Mouse (Mus musculus) forebrain, postnatal 0 days (tissue): ENCODE results near the gene Ap1s2. TPM values are rescaled to one million over a fixed set of nuclear protein-coding genes. Genes with fewer than 3 reads are reported as not detected.

Source experiments
- ATAC-seq: fragments of 200-750 bp; cut with Nextera tagmentation; 2 replicates; pipeline ENCODE4 v1.8.0; 2017; ENCODE audit warnings: mild to moderate bottlenecking, moderate library complexity
- DNase-seq: peaks from one replicate; pipeline ENCODE4 v3.0.0-alpha.2; 2015
- H3K27ac ChIP-seq: fragments of 300-500 bp; sonication (generic); 2 replicates; pipeline ENCODE4 v1.5.1; 2014; ENCODE audit warnings: low read depth, mild to moderate bottlenecking, antibody characterized with exemption, low read length, moderate library complexity, mixed read lengths
- H3K27me3 ChIP-seq: fragments of 300-500 bp; sonication (generic); 2 replicates; pipeline ENCODE4 v1.6.1; 2014; ENCODE audit warnings: mild to moderate bottlenecking, low read length, mixed read lengths; ENCODE audit not compliant: insufficient read depth
- H3K36me3 ChIP-seq: fragments of 300-500 bp; sonication (generic); 2 replicates; pipeline ENCODE4 v1.6.1; 2014; ENCODE audit warnings: mild to moderate bottlenecking, moderate library complexity; ENCODE audit not compliant: insufficient read depth
- H3K4me1 ChIP-seq: fragments of 300-500 bp; sonication (generic); 2 replicates; pipeline ENCODE4 v1.6.1; 2014; ENCODE audit warnings: antibody characterized with exemption; ENCODE audit not compliant: insufficient read depth
- H3K4me2 ChIP-seq: fragments of 300-500 bp; sonication (generic); 2 replicates; pipeline ENCODE4 v1.6.1; 2014; ENCODE audit warnings: low read depth, mild to moderate bottlenecking, moderate library complexity
- H3K4me3 ChIP-seq: fragments of 300-500 bp; sonication (generic); 2 replicates; pipeline ENCODE4 v1.5.1; 2014; ENCODE audit warnings: low read depth, low read length, mixed read lengths
- H3K9ac ChIP-seq: fragments of 300-500 bp; sonication (generic); 2 replicates; pipeline ENCODE4 v1.6.1; 2014; ENCODE audit warnings: mild to moderate bottlenecking
- H3K9me3 ChIP-seq: fragments of 300-500 bp; sonication (generic); 2 replicates; pipeline ENCODE4 v1.6.1; 2016; ENCODE audit warnings: low read length
- CTCF ChIP-seq: sonication (generic); IDR thresholded peaks from 2 replicates; pipeline ENCODE4 v1.5.1; 2016; ENCODE audit warnings: antibody characterized with exemption, control low read depth, low read depth
- WGBS: fragments of 180-500 bp; shearing (Covaris S2); extraction: QIAGEN DNeasy Blood & Tissue Kit; methylation state at CpG from one replicate; pipeline ENCODE4 v1.1.7; 2014; 5-methylcytosine and 5-hydroxymethylcytosine counted together
- polyA plus RNA-seq: library from polyadenylated mRNA; unstranded; fragments of >200 nt; fragmentation: Nextera tagmentation; extraction: Ambion mirVana; gene quantifications from 2 replicates; pipeline ENCODE4 v1.2.1, GENCODE M21; 2015
- total RNA-seq: library from RNA; depleted of rRNA; stranded (reverse); fragments of >200 nt; gene quantifications from 2 replicates; pipeline ENCODE4 v1.2.3, GENCODE M21; 2014

Ap1s2 gene
- total and polyA plus RNA-seq, 2 experiments from 2014 or later = 123 to 135 TPM

DNA sequence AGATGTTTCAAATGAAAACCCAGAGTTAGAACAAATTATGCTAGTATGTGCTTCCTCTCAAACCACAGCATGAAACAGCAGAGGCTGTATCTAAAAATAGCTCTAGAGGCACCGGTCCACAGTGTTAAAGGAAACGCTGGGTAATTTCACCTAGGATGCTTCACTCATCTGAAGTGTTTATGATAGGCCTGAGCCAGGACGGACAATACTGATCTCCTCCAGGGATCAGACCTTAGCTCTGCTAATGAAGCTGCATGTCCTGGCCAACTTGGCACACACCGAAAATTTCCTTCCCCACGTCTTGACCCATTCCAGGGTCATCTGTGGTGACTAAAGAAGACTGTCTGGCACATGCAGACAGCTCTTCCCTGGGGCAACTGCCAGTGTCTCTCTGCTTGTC, 29.4 kb upstream of the Ap1s2 start:
- no peak for DNase-seq
- Histone ChIP-seq H3K36me3 (no peaks in the 10 kb centered on the region), H3K9ac (no peak overlapping the region), H3K27me3 (no peaks in the 10 kb centered on the region), H3K4me1 (no peaks in the 10 kb centered on the region), H3K4me3 (no peak overlapping the region), H3K9me3 (no peaks in the 10 kb centered on the region), H3K27ac (no peak overlapping the region), H3K4me2 (no peak overlapping the region)
- 58% methylated on average over 5 of the region's 5 CpGs for WGBS
- ATAC-seq = no peak
- TF ChIP-seq CTCF = no peak

- no peaks in the 10 kb centered on the region for H3K36me3 ChIP-seq
- H3K4me1 ChIP-seq = no peaks in the 10 kb centered on the region
- no peak overlapping the region for H3K9ac ChIP-seq
- H3K4me2 ChIP-seq = no peak overlapping the region
- no peaks in the 10 kb centered on the region for H3K9me3 ChIP-seq
- H3K4me3 ChIP-seq = no peak overlapping the region
- 52% methylated on average over 4 of the region's 4 CpGs for WGBS
- ATAC-seq (peak; percentile 58), DNase-seq (no peak)
- H3K27me3 ChIP-seq = no peaks in the 10 kb centered on the region
- no peak overlapping the region for H3K27ac ChIP-seq
- no peak for TF ChIP-seq CTCF
Observed at GRCm38 (mm10) chrX:163885539-163885981, 23.3 kb upstream of the Ap1s2 start.

GRCm38 (mm10) chrX:163897354-163897753, 11.5 kb upstream of the Ap1s2 start:
- Histone ChIP-seq H3K4me1 (no peaks in the 10 kb centered on the region), H3K4me3 (no peak overlapping the region), H3K27ac (no peak overlapping the region), H3K4me2 (no peak overlapping the region), H3K36me3 (no peaks in the 10 kb centered on the region), H3K27me3 (no peaks in the 10 kb centered on the region), H3K9me3 (no peaks in the 10 kb centered on the region), H3K9ac (no peak overlapping the region)
- DNase-seq (no peak), ATAC-seq (no peak)
- 73% methylated on average over 1 of the region's 1 CpGs for WGBS
- no peak for TF ChIP-seq CTCF

GRCm38 (mm10) chrX:163899431-163900020, 9.3 kb upstream of the Ap1s2 start:
- Histone ChIP-seq H3K9me3 (no peaks in the 10 kb centered on the region), H3K4me3 (no peak overlapping the region), H3K9ac (no peak overlapping the region), H3K36me3 (no peaks in the 10 kb centered on the region), H3K4me2 (no peak overlapping the region), H3K27ac (no peak overlapping the region), H3K27me3 (no peaks in the 10 kb centered on the region), H3K4me1 (no peaks in the 10 kb centered on the region)
- ATAC-seq (no peak), DNase-seq (no peak)
- WGBS = 69% methylated on average over 5 of the region's 5 CpGs
- no peak for TF ChIP-seq CTCF

- ATAC-seq = no peak
- Histone ChIP-seq H3K4me2 (no peak overlapping the region), H3K9me3 (no peaks in the 10 kb centered on the region), H3K27ac (no peak overlapping the region), H3K36me3 (no peaks in the 10 kb centered on the region), H3K4me3 (no peak overlapping the region), H3K9ac (no peak overlapping the region), H3K27me3 (no peaks in the 10 kb centered on the region), H3K4me1 (no peaks in the 10 kb centered on the region)
- DNase-seq = no peak
- no peak for TF ChIP-seq CTCF
- 71% methylated on average over 2 of the region's 2 CpGs for whole genome bisulfite sequencing
Observed at GRCm38 (mm10) chrX:163906861-163907260, 2.0 kb upstream of the Ap1s2 start.

GRCm38 (mm10) chrX:163908003-163908336, 847 bp upstream of the Ap1s2 start:
- peak overlapping the region; percentile 86 for H3K27ac ChIP-seq
- H3K4me1 ChIP-seq = no peaks in the 10 kb centered on the region
- H3K9me3 ChIP-seq = no peaks in the 10 kb centered on the region
- TF ChIP-seq CTCF = no peak
- no peak for ATAC-seq
- H3K4me3 ChIP-seq = peak overlapping the region; percentile 58
- DNase-seq = no peak
- no peaks in the 10 kb centered on the region for H3K36me3 ChIP-seq
- peak overlapping the region; percentile 54 for H3K9ac ChIP-seq
- 31% methylated on average over 8 of the region's 8 CpGs for WGBS
- H3K27me3 ChIP-seq = no peaks in the 10 kb centered on the region
- H3K4me2 ChIP-seq = peak overlapping the region; percentile 49

DNA sequence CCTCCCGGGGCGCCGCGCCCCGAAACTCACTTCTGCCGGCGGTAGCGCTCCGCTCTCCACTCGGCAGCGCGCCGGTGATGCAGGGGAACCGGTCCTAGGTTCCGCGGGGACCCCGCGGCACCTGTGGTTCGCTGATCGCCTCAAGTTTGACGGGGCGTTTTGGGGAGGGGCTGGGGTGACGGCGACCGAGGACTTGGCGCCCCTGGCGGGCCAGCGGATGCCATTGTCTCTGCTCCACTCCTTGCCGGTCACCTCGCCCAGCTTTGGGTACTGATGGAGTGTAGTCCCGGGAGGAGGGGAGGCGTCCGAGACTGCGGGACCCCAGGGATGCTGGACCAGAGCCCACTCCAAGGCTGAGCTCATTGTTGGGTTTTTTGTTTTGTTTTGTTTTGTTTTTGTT, 564 bp downstream of the Ap1s2 start:
- Histone ChIP-seq H3K4me2 (peak overlapping the region; percentile 46), H3K27me3 (no peaks in the 10 kb centered on the region), H3K4me3 (peak overlapping the region; percentile 58), H3K9ac (peak overlapping the region; percentile 58), H3K36me3 (no peaks in the 10 kb centered on the region), H3K27ac (peak overlapping the region; percentile 79), H3K4me1 (no peaks in the 10 kb centered on the region), H3K9me3 (no peaks in the 10 kb centered on the region)
- TF ChIP-seq CTCF = no peak
- 26% methylated on average over 34 of the region's 34 CpGs for WGBS
- ATAC-seq (peak; percentile 17), DNase-seq (peak; percentile 34)
